Mouse (Mus musculus) adrenal gland, adult 10 weeks (tissue): ENCODE data around the gene Scgb2b17. TPM values are rescaled to one million over a fixed set of nuclear protein-coding genes. Genes with fewer than 3 reads are reported as not detected.

Experiments used
- polyA plus RNA-seq: library from polyadenylated mRNA; stranded (reverse); fragments of 350-450 nt; fragmentation: Illumina TruSeq; extraction: RNeasy Lipid Tissue Mini Kit (QIAGEN cat#74804); gene quantifications from one replicate; pipeline ENCODE4 v1.2.3, GENCODE M21; 2014; ENCODE audit warnings: low read depth, low replicate concordance

Scgb2b17 gene
- not detected for polyA plus RNA-seq

DNA sequence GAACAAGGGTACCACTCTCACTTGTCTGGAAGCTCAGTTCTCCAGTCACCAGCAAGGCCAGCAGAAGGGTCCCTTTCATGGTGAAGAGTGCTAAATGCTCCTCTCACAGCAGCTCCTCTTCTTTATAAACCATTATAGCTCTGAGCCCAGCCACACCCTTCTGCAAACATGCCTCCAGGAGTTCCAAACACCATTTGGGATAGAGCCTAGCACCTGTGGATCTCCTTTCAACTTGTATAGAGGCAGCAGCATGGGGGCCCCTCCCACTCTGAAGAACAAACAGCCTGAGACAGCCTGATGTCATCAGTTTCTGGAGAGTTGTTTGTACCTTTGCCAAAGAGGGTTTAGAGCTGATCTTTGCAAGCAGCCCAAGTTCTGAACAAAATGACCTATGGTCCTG is at the start of gene Scgb2b17:
Scgb2b17 (minus strand) TSS at position 101 of the 400 bp plus-strand sequence.

DNA sequence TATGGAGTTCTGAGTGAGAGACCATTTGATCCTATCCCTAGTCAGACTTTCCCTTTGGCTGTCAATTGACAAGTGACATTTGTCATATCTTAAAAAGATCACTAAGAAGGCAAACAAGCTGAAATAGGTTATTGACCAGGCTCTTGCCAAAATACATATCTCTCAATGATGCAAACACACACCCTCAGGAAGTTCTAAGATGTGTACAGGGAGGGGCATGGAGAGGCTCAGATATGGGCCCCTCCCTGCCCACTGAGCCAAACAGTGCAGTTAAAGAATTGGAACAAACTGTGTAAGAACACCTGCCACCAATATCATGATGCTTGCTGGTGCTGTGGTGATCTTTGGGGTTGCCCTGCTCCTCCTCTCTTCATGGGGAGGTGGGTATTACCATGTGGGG is 6.8 kb upstream of the Scgb2b17 start, which contains the start of gene Scgb1b17:
Scgb1b17 (plus strand) TSS at position 301 of the 400 bp plus-strand sequence.

Other genes starting within 250 kb of the Scgb2b17 start
- not detected for gene Scgb2b15, start 226.9 kb downstream of the Scgb2b17 start, polyA plus RNA-seq
- gene Scgb1b15, start 220.0 kb downstream of the Scgb2b17 start, polyA plus RNA-seq, result not detected
- gene Scgb1b17, start 6.9 kb upstream of the Scgb2b17 start, polyA plus RNA-seq, result not detected
- gene Scgb2b18, start 117.3 kb upstream of the Scgb2b17 start, polyA plus RNA-seq, result not detected
- not detected for gene Scgb1b18, start 129.0 kb upstream of the Scgb2b17 start, polyA plus RNA-seq
- not detected for gene Scgb2b19, start 223.8 kb upstream of the Scgb2b17 start, polyA plus RNA-seq
- gene Scgb1b19, start 230.7 kb upstream of the Scgb2b17 start, polyA plus RNA-seq, result not detected